Mouse (Mus musculus): Measurements from ENCODE around the gene Apob. TPM values are rescaled to one million over a fixed set of nuclear protein-coding genes. Genes with fewer than 3 reads are reported as not detected.

Apob gene
- total and polyA plus RNA-seq, 2 experiments from 2014 or later = 0.33 TPM; not detected in 1

DNA sequence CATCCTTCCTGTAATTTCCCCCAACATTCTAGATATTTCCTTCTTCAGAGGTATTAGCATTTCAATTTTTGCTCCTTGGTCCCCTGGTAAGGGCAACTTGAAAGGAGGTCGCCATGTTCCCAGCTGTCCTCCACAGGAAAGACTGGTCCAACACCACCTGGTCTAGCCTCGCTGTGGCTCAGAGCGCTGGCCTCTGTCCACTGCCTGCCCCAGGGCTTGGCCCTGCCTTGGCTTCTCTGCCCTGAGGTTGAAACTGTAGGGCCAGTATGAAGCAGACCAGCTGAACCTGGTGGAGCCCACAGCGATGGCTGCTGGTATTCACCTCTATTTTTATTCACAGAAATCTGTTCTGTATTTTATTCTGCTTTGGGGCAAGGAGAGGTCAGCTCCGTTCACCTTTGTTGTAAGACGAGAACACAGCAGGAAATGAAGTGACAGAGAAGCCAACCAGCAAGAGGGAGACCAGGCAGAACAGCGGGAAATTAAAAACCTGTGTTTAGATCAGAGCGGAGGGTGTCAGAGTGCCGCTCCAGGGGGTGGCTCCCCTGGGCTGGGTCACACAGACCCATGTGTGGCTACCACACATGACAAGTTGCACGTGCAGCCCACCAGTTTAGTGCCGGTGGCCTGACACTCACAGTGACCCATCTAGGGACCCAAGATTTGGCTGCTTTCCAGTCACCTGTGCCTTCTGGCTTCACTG, 86.1 kb downstream of the Apob start:
- Histone ChIP-seq H3K9ac (no peak overlapping the region), H3K4me1 (ENCODE audit: insufficient read depth) (no peaks in the 10 kb centered on the region), H3K27ac (ENCODE audit: low read depth, low read length) (no peak overlapping the region), H3K9me3 (ENCODE audit: low read length) (no peaks in the 10 kb centered on the region), H3K4me3 (ENCODE audit: low read depth, low read length) (no peak overlapping the region), H3K36me3 (ENCODE audit: insufficient read depth) (no peaks in the 10 kb centered on the region), H3K27me3 (ENCODE audit: insufficient read depth, low read length) (no peaks in the 10 kb centered on the region), H3K4me2 (ENCODE audit: low read depth) (no peak overlapping the region)
- ATAC-seq (no peak), DNase-seq (no peak)
- 74% methylated on average over 11 of the region's 11 CpGs for WGBS
- TF ChIP-seq CTCF (IDR thresholded peaks at IDR 0.05; ENCODE audit: low read depth) = no peak

Other genes with a start within 250 kb of the Apob start
- gene Ldah, start 230.5 kb downstream of the Apob start, total RNA-seq (2014; rRNA removed) = 54.5 TPM in 2 replicates
- 74.0 and 85.5 TPM in 2 replicates for gene Ldah, start 230.5 kb downstream of the Apob start, polyA plus RNA-seq (2015; fragmentation: Nextera tagmentation; extraction: Ambion mirVana)

Data from forebrain, postnatal 0 days (tissue).